Mouse (Mus musculus): ENCODE results near the gene Tbx2.

Tbx2 gene

DNA sequence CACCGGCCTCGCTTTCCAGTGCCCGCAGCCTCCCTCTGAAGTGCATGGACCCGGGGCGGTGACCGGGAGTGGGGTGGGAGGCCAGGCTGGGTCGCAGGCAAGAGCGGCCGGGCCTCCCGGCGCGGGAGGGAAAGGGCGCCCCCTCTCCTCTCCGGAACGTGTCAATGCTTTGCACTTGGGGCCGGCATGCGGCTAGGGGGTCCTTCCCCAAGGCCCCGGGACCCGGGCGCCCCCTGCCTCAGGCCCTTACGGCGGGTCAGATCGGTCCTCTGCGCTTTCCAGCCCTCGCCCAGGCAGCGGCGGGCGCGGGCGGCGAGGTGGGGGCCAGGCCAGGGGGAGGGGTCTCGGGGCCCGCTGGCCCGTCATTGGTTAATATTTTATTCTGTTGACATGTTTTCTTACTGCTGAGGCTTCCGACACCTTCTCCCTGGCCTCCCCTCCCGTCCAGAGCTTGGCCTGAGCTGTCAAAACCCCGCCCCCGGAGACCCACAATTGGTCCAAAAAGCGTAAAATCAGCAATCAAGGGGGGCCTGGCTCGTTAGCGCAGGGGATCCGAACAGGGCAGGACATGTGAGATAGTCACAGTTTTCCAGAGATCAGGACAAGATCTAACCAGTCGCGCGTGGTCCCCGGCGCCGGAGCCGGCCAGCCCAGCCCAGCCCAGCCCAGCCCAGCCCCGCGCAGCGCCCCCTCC, at the start of gene Tbx2:
Tbx2 (plus strand) TSS at position 321 of the 694 bp plus-strand sequence.
- in situ Hi-C loops (cut with MseI, MboI): no loop called here

GRCm38 (mm10) chr11:85786113-85786718, 46.1 kb upstream of the Tbx2 start:
- in situ Hi-C loops (cut with MseI, MboI): no loop called here

DNA sequence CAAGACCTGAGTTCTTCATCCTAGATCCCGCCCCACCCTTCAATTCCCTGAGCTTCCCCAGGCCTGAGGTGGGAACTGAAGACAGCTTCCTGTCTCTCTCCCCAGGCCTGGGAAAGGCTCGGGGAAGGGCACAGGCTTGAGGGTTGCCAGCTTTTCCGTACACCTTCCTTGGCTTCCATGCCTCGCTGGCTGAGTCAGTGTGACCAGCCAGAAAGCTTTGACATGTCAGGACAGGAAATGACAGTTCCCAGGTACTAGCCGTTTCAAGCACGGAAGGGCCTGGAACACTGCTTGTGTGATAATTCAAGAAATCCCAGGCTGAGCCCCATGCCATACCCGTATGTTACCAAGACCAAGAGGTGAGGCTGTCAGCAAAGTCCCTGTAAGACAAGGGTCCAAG, 42.6 kb upstream of the Tbx2 start:
- in situ Hi-C loops (cut with MseI, MboI): no loop called here

DNA sequence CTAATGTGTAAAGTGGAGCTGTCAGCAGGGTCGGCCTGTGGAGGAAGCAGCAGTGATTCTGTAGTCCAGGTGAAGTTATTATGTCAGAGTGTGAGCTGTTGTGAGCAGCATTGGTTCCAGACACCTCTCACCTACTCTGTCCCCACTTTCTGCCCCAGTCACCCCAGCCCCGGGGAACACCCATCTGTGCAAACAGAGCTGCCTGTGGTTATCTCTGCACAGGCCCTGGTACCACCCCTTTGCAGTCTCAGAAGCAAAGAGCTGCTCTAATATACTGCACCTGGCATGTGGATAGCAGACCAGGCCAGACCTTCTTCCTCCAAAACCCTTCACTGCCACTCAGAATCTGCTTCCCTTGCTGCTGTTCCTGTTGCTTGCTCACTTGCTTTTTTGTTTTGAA, 42.1 kb upstream of the Tbx2 start:
- in situ Hi-C loops (cut with MseI, MboI): no loop called here

- in situ Hi-C loops (cut with MseI, MboI): no loop called here
Measured at GRCm38 (mm10) chr11:85791212-85791611, 41.1 kb upstream of the Tbx2 start.

DNA sequence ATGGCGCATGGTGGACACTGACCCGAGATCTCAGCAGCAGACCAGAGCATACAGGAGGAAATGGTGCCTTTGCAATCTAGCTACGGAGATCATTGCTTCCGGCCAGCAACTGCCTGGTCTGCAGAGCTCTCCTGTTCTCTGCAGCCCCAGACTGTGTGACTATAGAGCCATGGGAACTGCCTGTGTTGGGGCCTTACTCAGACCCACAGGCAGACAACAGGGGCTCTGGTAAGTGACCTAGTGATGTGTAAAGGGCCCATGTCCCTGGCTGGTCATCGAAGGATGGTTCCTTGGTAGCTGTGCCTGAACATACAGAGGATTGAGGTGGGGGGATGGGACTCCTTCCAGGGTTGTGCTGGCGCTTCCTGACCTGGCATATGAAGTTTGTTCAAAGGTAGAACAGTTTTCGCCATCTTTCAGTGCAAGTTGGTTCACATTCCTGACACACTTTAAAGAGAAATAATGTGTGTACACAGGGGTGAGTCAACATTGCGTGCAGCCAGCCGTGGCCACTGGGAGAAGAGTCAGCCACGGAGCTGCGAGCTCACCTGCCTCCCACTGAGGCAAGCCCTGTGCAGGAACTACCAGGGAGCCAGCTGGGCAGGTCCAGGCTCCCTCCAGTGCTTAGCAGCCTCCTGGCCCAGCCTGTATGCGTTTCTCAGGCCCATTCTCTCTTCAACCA, 39.7 kb upstream of the Tbx2 start:
- in situ Hi-C loops (cut with MseI, MboI): no loop called here

DNA sequence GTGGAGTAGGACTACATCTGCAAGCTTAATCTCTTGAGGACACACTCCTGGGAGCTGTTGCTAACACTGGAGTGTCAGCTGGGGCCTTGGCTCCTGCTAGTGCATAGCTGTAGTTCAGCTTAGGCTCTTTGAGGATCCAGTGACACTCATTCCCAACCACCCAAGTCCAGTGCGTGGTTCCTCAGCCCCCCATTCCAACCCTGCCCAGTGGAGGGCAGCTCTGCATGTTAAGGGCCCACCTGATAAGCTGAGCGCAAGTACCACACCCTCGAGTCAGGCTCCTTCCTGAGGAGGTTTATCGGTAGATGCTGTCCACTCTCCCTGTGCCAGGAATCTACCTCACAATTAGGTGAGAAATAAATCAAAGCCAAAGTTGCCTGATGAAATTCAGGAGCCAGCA, 32.9 kb upstream of the Tbx2 start:
- in situ Hi-C loops (cut with MseI, MboI): no loop called here

DNA sequence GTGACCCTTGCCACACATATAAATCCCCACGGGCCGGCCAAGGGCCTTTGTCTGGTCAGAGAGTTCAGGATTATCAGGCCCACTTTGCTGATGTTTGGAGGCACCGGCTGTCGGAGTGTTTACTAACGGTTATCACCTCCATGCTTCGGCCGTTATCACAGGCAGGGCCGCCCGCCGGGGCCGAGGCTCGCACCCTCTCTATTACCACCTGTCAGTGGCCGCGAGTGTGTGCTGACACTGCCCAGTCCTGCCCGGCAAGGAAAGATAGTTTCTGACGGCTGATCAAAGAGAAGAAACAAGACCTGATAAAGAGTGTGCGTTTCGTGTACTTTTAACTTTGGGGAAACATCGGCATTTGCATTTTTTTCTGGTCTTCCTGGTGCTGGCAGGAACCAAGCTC, 32.5 kb upstream of the Tbx2 start:
- in situ Hi-C loops (cut with MseI, MboI): no loop called here

DNA sequence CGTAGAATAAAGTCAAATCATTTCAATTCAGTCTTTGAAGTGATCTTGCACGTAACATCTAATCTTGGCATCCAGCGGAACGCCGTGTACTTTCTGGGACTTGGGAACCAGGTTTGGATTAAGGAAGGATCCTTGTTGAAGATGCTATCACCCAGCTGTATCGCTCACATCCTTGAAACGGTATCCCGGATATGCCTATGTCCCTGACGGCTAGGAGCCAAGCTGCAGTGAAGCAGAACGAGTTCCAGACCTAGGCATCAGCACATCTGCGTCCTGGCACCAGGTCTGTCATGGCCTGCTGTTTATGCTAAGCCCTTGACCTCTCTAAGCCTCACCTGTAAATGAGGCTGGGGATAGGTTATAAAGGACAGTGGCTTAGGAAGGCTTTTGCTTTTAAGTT, 32.0 kb upstream of the Tbx2 start:
- in situ Hi-C loops (cut with MseI, MboI): no loop called here

GRCm38 (mm10) chr11:85804048-85804447, 28.3 kb upstream of the Tbx2 start:
- in situ Hi-C loops (cut with MseI, MboI): no loop called here

- in situ Hi-C loops (cut with MseI, MboI): no loop called here
Measured at GRCm38 (mm10) chr11:85805779-85806178, 26.6 kb upstream of the Tbx2 start.

DNA sequence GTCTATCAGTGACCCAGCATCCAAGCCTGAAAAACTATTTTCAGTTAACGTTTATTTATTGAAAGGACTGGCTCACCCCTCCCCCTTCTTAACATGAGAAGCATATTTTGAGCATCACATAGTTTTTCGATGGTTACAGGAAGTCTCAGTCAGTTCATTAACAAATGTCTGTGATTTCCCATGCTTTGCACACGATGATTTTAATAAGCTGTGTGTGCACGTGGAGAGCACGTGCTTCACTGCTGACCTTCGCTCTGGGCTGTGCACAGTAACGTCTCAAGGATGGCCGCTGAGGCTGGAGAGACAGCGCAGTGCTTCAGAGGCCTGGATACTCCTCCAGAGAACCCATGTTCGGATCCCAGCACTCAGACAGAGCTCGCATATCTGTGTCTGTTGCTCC, 25.0 kb upstream of the Tbx2 start:
- in situ Hi-C loops (cut with MseI, MboI): no loop called here

DNA sequence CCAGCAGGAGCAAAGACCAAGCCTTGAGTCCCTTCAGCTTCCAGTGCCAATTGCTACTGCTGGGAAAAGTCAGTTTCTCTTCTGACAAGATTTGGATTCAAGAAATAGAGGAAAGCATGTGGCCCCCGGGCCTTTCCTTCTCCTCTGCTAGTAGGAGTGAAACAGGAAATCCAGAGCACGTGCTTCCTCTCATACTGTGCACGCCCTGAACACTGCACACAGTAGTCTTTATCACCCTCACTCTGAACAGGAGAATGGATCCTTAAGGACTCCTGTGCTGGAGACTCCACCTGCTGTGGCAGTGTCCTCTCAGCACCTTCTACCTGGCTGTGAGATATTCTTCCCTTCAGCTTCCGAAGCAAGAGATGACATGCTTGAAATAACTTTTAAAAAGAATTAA, 21.1 kb upstream of the Tbx2 start:
- in situ Hi-C loops (cut with MseI, MboI): no loop called here

DNA sequence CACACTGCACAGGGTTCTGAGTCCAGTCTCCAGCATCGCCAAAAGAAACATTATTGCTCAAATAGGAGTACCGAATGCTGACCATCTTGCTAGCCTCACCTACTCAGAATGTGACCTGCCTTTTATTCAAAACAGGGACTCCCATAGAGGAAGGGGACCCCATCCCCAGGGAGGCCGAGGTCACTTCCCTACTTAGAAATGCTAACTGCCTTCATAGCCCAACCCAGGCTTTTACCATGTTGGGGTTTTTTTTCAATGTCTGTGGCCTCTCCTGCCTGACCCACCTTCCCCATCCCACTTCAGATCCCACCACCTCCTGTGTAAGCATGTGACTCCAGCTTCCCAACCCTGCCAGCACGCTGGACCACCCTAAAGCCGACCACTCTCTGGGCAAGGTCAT, 20.7 kb upstream of the Tbx2 start:
- in situ Hi-C loops (cut with MseI, MboI): no loop called here

- in situ Hi-C loops (cut with MseI, MboI): no loop called here
Measured at GRCm38 (mm10) chr11:85812201-85812966, 20.0 kb upstream of the Tbx2 start.

DNA sequence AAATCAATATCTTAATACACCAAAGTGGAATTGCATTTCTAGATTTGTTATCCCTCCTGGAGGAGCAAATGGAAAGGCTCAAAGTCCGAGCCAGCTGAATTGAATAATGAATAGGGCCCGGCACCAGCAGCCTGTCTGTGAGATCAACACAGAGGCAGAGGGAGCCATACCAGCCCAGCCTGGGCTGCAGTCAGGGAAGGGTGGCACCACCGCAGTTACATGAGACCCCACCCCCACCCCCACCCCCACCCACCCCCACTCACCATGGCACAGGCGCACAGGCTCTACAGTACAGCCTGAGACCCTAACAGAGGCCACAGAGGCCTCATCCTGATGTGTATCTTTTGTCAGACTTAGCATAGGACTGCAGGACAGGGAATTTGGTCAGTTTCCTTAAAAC, 17.7 kb upstream of the Tbx2 start:
- in situ Hi-C loops (cut with MseI, MboI): no loop called here

DNA sequence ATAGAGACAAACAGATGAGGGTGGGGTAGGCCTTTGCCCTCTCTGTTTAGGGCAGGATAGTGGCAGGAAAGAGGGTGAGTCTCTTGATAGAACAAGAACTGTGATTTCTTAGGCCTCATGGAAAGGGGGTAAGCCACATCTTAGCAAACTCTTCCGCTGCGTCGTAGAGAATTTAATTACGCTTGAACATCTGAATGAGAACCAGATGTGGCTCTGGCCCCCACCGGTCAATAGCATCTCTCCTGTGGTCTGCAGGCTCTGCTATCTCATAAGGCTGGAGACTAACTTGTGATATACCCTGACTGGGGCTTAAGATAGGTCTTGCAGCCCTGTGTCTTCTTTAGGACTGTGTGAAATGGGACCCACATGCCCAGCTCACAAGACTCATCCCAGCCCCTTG, 15.9 kb upstream of the Tbx2 start:
- in situ Hi-C loops (cut with MseI, MboI): no loop called here

GRCm38 (mm10) chr11:85818401-85818800, 13.9 kb upstream of the Tbx2 start:
- in situ Hi-C loops (cut with MseI, MboI): no loop called here

- in situ Hi-C loops (cut with MseI, MboI): loop anchor here (5.0 to 10.0 kb wide), 2 partner anchors 106 to 304 kb away; no protein-coding TSS in a partner anchor
Measured at GRCm38 (mm10) chr11:85820959-85821358, 11.4 kb upstream of the Tbx2 start.

- in situ Hi-C loops (cut with MseI, MboI): loop anchor here (5.0 to 10.0 kb wide), 2 partner anchors 107 to 304 kb away; no protein-coding TSS in a partner anchor
Measured at GRCm38 (mm10) chr11:85821659-85822058, 10.7 kb upstream of the Tbx2 start.

- in situ Hi-C loops (cut with MseI, MboI): loop anchor here (5.0 to 10.0 kb wide), 2 partner anchors 108 to 306 kb away; no protein-coding TSS in a partner anchor
Measured at GRCm38 (mm10) chr11:85823181-85823580, 9.2 kb upstream of the Tbx2 start.

DNA sequence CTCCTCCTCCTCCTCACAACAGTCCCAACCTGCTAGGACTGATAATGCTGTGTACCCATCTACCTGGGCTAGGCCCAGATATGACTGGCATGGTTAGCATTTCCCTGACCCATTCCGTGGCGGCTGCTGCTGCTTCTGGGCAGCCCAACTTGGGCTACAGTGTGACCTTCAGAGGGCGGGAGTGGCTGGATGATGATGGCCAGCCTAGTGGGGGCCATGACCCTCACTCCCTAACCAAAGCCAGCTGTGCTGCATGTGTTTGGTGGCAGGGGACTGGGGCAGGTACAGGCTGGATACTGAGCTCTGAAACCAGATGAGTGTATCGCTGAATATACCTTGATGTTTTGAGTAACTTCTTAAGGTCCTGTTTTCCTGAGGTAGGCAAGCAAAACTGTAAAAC, 8.6 kb upstream of the Tbx2 start:
- in situ Hi-C loops (cut with MseI, MboI): loop anchor here (5.0 to 10.0 kb wide), 2 partner anchors 109 to 306 kb away; no protein-coding TSS in a partner anchor

All from mouse trophoblast stem cell (cell line).